Mouse (Mus musculus) bone marrow, adult 2 months (tissue): ENCODE measurements around the gene Plet1. TPM values are rescaled to one million over a fixed set of nuclear protein-coding genes. Genes with fewer than 3 reads are reported as not detected.
A peak's percentile ranks its signal among the peaks of the same experiment; 100 is the strongest.

Source experiments
- H3K27ac ChIP-seq: fragments of 200-500 bp; 2 replicates; pipeline ENCODE4 v1.5.1; 2012; ENCODE audit warnings: low read depth, mild to moderate bottlenecking, control low read depth, inconsistent platforms, low read length; ENCODE audit not compliant: control insufficient read depth, poor library complexity, insufficient read depth
- H3K4me1 ChIP-seq: fragments of 200-500 bp; 2 replicates; pipeline ENCODE4 v1.6.1; 2011; ENCODE audit warnings: low read length; ENCODE audit not compliant: control insufficient read depth, insufficient read depth
- H3K4me3 ChIP-seq: fragments of 200-500 bp; replicated peaks from 2 replicates; pipeline ENCODE3; 2011; ENCODE audit warnings: mild to moderate bottlenecking, low read depth, low read length, control low read depth; ENCODE audit not compliant: control insufficient read depth
- CTCF ChIP-seq: fragments of 200-500 bp; IDR thresholded peaks from 2 replicates; pipeline ENCODE4 v1.5.1; 2011; ENCODE audit warnings: low read length, control low read depth; ENCODE audit not compliant: control insufficient read depth, insufficient read depth
- POLR2A ChIP-seq: fragments of 200-500 bp; IDR thresholded peaks from 2 replicates; pipeline ENCODE4 v1.6.1; 2011; ENCODE audit warnings: low read depth, mild to moderate bottlenecking, control low read depth, low read length, borderline replicate concordance; ENCODE audit not compliant: control insufficient read depth
- WGBS: fragments of 180-500 bp; shearing (Covaris S2); methylation state at CpG from one replicate; pipeline ENCODE4 v1.1.7; 2018; 5-methylcytosine and 5-hydroxymethylcytosine counted together
- polyA plus RNA-seq: library from polyadenylated mRNA; stranded (reverse); fragments of >200 nt; gene quantifications from 2 replicates; pipeline ENCODE4 v1.2.4, GENCODE M21; 2011; ENCODE audit warnings: low replicate concordance; ENCODE audit not compliant: missing spikeins, insufficient read depth, insufficient read length

Plet1 gene
- polyA plus RNA-seq, 1 experiment, result 1.5 TPM

DNA sequence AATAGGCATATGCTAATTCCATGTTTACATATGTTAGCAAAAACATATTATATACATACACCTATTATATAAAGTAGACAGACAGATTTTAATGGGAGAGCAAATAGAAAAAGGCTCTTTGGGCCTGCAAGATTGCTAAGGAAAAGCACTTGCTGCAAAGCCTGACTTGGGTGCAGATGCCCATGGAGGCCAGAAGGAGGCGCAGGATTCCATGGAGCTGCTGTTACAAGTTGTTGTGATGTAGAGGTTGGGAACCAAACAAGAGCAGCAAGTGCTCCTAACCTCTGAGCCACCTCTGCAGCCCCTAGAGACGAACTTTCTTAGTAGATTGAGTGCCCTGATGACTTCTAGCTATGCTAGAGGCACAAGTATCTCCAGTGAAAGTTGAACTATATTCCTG, 24.5 kb downstream of the Plet1 start:
- no peak for TF ChIP-seq POLR2A
- peak; percentile 65 for TF ChIP-seq CTCF
- H3K4me3 ChIP-seq, result no peak overlapping the region
- peaks cover 4% of the 10 kb centered on the region; the same call in 1 of the 2 replicates for H3K4me1 ChIP-seq
- no peak overlapping the region for H3K27ac ChIP-seq
- WGBS, result 55% methylated on average over 2 of the region's 2 CpGs

DNA sequence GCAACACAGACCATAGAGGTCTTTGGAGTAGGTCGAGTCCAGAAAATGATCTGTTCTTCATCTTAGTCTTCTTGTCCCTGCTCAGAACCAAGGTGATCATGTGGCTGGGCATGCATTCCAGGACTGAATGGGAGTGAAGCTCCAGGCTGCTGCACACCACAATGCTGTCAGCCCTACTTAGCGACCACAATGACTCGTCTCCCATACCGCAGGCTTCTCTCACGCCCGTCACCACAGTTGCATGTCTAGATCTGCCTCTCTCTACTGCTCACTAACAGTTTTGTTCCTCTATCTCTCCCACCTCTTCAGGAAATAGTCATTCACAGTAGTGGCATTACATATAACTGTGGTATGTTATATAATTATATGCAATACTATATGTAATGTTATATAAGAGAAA, 26.4 kb downstream of the Plet1 start:
- no peak overlapping the region for H3K4me3 ChIP-seq
- TF ChIP-seq POLR2A, result no peak
- no peak for TF ChIP-seq CTCF
- WGBS, result 16% methylated on average over 6 of the region's 6 CpGs
- peaks cover 6% of the 10 kb centered on the region; the same call in 1 of the 2 replicates for H3K4me1 ChIP-seq
- no peak overlapping the region for H3K27ac ChIP-seq

DNA sequence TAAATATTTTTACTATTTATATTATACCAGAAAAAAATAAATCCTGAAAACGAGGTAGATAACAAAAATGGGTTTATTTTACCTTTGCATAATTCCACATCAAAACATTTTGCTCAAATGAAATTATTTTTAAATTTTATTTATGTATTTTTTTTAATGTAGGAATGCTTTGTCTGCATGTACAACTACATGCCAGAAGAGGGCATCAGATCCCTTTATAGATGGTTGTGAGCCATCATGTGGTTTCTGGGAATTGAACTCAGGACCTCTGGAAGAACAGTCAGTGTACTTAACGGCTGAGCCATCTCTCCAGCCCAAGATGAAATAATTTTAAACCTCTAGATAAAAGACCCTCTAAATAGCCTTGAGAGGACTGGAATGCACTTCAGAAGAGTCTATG, 27.2 kb downstream of the Plet1 start:
- no peak overlapping the region for H3K4me3 ChIP-seq
- WGBS, result 45% methylated on average over 2 of the region's 2 CpGs
- TF ChIP-seq CTCF (no peak), POLR2A (no peak)
- H3K27ac ChIP-seq, result no peak overlapping the region
- peaks cover 6% of the 10 kb centered on the region; the same call in 1 of the 2 replicates for H3K4me1 ChIP-seq

DNA sequence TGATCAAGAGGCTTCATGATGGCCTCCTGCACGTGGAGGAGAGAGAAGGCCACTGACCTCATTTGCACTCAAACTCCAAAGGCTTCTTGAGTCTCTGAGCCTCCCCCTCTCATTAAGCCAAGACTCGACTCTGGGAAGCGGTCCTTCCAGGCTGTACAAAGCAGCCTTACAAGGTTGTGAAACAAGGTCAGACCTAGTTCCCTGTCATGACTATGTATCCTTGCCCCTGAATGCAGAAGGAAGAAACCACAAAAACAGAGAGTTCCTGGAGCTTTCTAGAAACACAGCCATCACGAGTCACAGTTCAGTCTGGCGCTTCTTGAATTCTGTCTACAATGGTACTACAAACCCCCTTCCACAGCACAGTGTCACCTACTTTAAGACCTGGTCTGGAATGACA, 28.2 kb downstream of the Plet1 start:
- no peak overlapping the region for H3K27ac ChIP-seq
- 38% methylated on average over 5 of the region's 5 CpGs for WGBS
- peaks cover 7% of the 10 kb centered on the region for H3K4me1 ChIP-seq
- no peak for TF ChIP-seq POLR2A
- TF ChIP-seq CTCF, result no peak
- H3K4me3 ChIP-seq, result no peak overlapping the region

DNA sequence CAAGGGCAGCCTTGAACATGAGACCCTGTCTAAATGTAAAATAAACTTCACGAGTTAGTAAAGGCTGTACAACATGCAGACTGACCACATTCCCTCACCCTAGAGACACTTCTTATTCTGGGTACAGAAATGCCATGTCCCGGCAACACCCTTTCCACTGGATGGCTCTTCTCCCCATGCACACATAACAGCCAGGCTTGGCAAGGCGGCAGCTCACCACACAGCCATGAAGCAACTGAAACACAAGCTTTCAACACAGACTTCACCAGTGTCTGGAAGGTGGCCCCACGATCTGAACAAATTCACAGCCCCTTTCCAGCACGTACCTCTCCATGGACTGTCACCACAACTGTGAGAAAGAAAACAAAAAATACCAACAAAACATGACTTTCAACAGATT, 30.6 kb downstream of the Plet1 start:
- Histone ChIP-seq H3K27ac (peak overlapping the region; percentile 6; the same call in 1 of the 2 replicates), H3K4me3 (no peak overlapping the region), H3K4me1 (peaks cover 7% of the 10 kb centered on the region)
- TF ChIP-seq POLR2A, result no peak
- no peak for TF ChIP-seq CTCF
- 49% methylated on average over 5 of the region's 5 CpGs for WGBS

DNA sequence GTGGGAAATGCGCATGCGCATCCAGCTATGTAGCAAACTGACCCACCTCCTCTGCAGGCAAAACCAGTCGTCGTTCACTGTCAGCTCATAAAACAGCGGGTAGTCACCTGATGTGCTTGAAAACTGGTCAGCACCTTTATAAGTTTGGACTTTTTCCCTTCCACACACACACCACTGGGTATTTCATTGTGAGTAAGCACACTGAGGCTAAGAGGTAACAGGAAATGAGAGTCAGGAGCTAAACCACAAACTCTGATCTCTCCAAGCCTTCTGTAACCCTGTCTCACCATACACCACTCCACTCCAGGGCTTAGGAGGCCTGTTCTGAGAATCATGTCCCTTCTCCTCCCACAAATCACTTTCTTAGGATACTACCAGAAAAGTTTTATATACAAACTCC, 31.3 kb downstream of the Plet1 start:
- H3K4me1 ChIP-seq, result peaks cover 7% of the 10 kb centered on the region
- no peak for TF ChIP-seq POLR2A
- no peak for TF ChIP-seq CTCF
- 58% methylated on average over 5 of the region's 5 CpGs for WGBS
- no peak overlapping the region for H3K4me3 ChIP-seq
- H3K27ac ChIP-seq, result 0 out of 2 replicates have a peak overlapping the region, but pooled peaks have one; percentile 6

DNA sequence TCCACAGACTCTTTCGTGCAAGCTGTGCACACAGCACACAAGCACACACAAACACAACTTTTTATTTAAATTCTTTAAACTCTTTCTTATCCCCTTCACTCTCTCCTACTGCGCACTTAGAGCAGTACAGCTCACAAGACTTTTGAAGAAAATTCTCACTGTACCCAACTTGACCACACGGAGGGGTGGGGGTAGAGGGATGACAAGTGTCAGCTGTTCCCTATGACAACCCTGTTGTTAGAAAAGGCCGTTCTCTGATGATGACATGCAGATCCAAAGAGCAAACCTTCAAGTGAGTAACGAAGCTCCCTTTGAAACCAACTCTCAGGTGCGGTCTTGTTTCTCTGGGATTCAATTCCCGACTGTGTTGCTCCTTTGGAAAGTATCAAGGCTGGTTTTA, 33.5 kb downstream of the Plet1 start:
- no peak for TF ChIP-seq POLR2A
- no peak for TF ChIP-seq CTCF
- 17% methylated on average over 7 of the region's 7 CpGs for whole genome bisulfite sequencing
- no peak overlapping the region for H3K27ac ChIP-seq

DNA sequence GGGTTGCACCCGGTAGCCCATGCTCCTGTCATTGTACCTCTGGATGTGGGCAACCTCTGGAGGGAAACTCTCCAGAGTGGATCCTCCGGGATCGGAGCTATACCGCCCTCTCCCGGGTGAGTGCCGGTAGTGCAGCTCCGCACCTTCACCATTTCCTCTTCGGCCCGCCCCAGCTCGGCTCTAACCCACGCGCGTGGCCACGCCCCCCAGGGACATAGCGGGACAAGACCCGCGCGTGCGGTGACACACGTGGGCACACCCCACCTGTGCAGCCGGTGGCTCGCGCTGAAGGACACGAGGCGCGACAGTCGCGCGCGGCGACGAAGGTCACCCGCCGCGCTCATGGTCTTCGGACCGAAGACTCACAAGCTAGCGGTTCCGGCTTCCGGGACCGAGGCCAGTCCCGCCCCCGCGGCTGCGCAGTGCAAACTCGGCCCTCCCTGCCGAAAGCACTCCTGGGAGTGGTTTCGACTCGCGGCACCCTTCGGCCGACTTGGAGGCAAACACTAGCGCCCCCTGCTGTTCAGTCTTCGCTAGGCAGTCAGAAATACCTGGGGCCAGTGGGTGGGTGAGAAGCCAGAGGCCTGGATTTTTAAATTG, 34.1 kb downstream of the Plet1 start, which contains the start of gene Pts:
Gene Pts, minus strand, starts transcription at position 432 of the 600 bp plus-strand sequence.
- under 1% methylated on average over 54 of the region's 54 CpGs for WGBS
- peak within 1 kb of the TSS; percentile 99 for H3K4me3 ChIP-seq
- peak within 1 kb of the TSS; percentile 98 for H3K27ac ChIP-seq
- peaks cover 4% of the 10 kb centered on the region for H3K4me1 ChIP-seq
- TF ChIP-seq CTCF, result peak; percentile 95
- peak; percentile 99 for TF ChIP-seq POLR2A

More for the DNA sequence above, 33.5 kb downstream of the Plet1 start:
- peaks cover 4% of the 10 kb centered on the region for H3K4me1 ChIP-seq
- H3K4me3 ChIP-seq, result peak overlapping the region; percentile 99
